Mouse (Mus musculus) kidney, postnatal 4 days (tissue): ENCODE measurements around the gene Tenm2.

ENCODE experiments used
- DNase-seq, 2 experiments: peaks; one replicate each; pipeline ENCODE4 v3.0.0; 2021; ENCODE audit warnings: mixed read lengths in 2 of 2

The Tenm2 gene

DNA sequence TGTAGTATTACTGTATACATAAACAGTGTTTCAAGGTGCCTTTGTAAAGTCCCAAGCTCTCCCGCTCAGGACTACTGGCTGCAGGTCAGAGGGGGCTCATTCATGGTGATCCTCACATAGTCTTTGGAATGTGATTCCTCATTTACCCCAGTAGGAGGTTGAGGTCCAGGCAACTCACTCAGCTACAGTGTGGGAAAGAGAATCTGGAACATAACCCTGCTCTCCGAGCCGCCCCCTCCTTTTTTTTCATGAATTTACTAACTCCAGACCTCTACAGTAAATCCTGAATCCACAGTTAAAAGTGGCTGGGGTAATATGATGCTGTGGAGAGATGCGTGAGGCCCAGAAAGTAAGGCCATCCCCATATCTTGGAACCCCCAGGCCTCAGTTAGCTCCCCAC lies 1066.0 kb downstream of the Tenm2 start:
- no peak for DNase-seq

DNA sequence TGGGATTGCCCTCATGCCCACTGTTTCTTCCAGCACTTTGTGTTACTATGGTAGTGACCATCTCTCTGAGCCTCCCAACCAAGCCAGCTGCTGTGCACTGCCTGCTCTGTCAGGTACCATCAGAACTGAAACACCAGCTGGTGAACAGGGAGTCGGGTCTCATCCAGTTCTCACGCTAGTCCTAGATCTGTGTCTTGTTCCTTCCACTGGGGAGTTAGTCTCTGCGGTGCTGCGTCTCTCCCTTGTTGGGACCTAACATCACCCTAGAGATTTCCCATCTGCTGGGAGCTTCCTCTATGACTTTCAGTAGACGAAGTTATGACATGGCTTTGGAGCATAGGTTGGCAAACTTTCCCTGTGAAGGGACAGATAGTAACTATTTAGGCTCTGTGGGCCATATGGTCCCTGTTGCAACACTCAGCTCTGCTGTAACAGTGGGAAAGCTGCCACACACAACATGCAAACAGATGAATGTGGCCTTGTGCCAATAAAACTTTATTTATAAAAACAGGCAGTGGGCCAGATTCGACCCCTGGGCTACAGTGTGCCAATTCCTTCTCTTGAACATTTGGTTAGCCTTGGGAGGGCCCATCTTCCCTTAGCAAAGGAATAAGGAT lies 1066.7 kb downstream of the Tenm2 start:
- DNase-seq = no peak

DNA sequence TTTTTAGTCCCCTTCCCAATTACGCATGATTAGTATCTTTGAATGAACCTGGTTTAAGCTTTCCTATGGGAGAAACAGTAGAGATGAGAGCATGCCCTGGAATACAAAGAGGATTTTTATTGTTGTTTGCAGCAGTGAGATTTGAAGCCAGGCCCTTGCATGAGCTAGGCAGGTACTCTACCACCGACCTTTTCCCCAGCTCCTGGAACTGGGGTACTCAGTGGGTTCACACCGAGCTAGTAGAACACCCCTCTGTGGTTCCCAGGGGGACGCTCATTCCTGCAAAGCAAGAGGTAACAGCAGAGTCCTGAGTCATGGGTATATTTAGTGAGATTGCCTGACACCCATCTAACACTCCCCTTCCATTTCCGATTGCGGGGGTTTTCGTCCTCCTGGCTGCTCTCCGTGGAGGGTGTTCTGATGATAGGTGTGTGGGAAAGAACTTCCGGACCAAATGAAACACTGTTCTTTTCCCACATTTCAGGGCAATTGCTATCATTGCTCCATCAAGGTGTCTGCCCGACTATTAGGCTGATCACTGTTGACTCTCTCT lies 1067.9 kb downstream of the Tenm2 start:
- no peak for DNase-seq

DNA sequence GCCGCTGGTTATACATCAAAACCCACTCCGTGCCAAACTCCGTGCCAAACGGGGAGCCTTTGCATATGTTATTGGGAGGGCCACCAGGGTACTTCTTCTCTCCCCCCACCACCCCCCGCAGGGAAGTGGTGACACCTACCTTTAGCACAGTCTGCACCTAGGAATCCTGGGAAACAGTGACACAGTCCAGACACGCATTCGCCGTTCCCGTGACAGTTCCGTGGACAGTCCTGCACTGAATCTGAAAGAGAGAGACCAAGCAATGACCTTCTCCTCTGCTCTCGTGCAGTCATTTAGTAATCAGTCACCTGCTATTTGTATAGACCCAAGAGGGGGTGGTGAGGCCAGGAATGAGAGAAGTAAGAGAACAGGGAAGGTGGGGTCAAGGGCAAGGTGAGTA lies 1072.2 kb downstream of the Tenm2 start:
- no peak for DNase-seq

DNA sequence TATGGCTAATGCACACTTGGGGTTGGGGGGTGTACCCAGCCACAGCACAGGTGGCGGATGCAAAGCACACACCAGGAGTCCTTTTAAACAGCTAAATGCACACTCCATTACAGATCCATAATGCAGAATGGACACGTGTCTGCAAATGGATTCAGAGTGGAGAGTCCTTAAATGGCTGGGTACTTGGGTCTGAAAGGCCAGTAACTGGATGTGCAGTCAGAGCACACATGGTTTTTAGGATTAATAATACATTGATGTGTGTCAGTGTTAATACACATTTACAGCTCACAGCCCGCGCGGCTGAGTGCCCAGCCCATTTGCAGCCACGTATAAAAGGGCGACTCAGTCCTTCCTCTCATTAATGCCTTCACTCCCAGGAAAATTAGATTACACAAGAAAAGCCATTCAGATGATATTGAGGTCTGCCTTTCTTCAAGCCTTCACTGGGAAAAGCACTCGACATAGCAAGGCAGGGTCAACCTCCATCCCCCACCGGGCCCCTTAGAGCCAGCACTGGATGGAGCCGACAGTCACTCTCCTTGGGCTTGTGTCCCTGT lies 1073.9 kb downstream of the Tenm2 start:
- no peak for DNase-seq

DNA sequence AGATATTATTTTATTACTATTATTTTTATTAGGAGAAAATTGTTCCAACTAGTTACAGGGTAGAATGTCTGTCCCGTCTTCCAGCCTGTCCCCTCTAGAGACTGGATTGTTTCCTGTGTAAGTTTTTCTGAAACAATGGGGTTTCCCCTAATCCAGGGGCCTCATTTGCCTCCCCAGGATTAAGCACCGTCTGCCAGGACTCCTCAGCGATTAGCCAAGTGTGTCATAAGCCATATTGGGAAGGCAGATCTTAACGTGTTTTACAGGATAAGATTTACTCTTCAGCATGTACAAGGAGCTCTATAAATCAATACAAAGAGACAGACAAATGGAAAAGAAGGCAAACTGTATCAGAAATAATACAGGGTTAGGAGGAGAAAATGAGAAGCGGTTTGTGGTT lies 1082.3 kb downstream of the Tenm2 start:
- no peak for DNase-seq

DNA sequence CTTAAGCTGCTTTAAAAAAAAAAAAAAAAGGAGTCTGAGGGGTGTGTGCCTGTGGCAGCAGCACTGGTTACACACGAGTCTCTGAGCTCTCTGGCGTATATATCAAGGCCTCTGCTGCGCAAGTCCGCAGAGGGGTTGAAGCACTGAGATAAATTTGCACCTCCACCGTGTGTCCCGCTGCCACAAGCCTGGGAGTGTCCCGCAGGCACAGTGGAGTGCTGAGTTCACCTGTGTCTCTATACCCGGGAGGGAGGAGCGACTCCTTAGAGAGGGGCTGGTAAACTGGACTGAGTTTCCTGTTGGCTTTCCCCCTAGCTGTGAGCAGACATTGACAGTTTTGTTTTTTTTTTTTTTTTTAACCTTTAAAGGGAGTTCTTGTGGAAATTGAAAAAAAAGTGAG lies 1082.8 kb downstream of the Tenm2 start:
- DNase-seq = no peak

DNA sequence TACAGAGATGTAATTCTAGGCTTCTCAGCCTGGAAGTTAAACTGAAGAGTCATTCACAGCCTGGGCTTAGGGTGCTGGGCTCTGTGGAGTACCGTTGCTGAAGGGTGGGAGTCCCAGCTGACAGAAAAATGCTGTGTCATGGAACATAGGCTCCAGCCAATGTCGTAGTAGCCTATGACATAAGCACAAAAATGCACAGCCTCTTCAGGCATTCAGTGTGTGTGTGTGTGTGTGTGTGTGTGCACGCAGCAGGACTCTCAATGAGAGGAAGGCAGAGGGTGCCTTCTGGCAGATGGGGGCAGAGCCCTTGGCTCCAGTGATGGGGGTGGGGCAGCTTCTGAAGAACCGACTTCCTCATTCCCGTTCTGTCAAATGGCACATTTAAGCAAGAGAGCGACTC lies 1083.5 kb downstream of the Tenm2 start:
- peak; percentile 23 to 43 for DNase-seq

DNA sequence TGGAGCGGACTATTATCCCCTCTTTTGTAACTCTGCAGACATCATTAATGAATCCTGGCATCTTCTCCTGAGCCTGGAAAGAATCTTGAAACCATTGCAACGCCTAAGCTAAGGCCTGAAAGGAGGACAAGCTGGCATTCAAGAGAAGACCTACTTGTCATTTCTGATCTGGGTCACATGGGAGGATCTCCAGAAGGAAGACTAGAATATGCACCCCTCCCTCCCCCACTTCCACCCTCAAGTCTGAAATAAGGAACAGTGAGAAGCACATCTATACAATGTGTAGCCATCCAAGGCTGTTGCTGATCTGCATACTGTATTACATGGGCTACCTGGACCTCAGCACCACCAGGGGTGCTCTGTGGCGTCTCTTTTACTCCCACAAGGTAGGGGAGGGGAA lies 1086.7 kb downstream of the Tenm2 start:
- DNase-seq = no peak

DNA sequence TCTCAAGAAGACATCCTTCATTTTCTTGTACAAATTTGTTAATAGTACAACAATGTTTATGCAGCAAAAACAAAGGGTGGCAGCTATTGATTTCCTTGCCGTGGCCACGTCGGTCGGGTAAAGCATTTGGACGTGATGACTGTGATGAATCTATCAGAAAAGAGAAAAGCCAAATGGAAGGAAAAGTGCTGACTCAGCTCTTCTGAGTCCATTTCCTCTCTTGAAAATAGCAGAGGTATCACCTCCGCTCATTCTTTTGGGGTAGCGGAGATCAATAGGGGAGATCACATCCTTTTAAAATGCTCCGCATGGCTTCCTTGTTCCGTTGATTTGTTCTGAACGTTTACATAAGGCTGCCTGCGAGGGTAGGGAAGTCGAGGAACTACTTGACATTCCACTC lies 1090.7 kb downstream of the Tenm2 start:
- no peak for DNase-seq

DNA sequence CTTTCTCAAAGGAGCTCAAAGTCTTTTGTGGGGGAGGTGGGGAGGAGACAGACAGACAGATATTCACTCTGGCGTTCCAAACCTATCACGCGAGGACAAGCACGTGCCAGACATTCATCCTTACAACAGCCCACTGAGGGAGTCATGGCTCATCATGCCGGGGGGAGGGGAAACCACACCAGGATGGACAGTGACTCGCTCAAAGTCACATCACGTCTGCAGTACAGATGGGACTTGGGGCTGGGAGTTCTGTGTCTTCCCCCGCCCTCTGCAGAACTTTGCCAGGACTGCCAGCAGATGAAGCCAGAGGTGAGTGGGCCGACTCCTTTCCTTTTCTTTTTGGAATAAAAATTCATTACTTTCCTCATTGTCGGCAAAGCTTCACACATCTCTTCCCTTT lies 1095.4 kb downstream of the Tenm2 start:
- no peak for DNase-seq

DNA sequence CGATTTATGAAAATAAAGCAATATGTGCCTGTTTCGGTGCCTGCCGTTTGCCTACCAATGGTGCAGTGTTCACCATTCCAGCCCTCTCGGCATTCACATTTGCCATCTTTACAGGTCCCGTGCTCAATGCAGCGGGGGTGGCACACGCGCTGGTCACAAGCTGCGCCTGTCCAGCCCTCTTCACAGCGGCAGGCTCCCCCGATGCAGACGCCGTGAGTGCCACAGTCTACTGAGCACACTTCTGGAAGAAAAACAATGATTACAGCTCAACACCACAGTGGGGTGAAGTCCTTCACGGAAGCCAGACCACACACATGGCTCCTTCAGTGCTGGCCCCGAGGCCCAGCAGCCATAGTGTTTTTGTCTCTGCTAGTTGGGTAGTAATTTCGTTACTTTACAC lies 1096.2 kb downstream of the Tenm2 start:
- DNase-seq = peak; percentile 18 to 25

DNA sequence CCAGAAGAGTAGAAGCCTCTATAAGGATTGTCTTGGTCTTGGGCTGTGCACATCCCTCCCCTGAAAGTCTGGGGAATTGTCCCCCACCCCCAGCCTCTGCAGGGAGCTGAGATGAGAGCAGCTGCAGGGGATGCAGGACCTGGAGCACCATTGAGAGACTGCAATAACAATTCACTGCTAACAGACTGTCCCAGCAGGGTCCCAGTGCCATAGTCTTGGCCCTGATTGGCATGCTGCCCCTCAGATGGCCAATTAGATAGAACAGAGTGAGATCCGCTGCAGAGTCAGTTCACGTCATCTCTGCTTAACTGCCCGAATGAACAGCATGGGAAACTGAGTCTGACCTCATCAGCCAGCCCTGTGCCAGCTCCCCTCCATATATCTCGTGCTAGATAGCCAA lies 1097.9 kb downstream of the Tenm2 start:
- DNase-seq = no peak

DNA sequence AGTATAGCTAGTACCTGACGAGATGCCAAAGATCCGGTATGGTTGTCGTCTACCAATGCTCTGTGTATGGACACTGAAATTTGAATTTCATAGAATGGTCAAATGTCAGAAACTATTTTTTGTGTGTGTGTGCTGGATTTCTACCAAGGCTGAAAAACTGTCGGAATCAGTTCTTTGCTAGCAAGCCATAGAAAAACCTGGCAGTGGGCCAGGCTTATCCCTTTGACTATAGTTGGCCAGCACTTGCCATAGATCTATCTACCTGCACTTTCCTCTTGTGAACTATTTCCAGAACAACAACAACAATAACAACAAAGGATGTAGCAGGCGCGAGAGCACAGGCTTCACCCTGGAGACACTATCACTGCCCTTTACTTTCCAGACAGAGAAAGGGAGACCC lies 1098.5 kb downstream of the Tenm2 start:
- no peak for DNase-seq

DNA sequence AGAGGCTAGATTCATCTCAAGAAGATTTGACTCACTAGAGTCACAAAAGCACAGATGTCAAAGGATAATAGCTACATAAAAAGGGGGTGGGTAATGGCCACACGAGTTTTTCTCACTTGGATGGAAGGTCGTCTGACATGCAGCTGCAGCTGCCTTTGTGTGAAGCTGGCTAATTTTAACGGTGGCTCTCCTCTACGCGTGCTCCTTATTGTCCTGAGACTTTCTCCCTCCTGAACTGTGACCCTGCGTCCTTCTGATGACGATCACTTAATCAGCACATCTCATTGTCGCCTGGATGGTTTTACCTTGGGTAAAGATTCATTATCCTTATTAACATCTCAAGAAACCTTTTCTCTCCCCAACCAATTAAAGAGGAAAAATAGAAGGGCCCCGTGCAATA lies 1101.1 kb downstream of the Tenm2 start:
- no peak for DNase-seq

DNA sequence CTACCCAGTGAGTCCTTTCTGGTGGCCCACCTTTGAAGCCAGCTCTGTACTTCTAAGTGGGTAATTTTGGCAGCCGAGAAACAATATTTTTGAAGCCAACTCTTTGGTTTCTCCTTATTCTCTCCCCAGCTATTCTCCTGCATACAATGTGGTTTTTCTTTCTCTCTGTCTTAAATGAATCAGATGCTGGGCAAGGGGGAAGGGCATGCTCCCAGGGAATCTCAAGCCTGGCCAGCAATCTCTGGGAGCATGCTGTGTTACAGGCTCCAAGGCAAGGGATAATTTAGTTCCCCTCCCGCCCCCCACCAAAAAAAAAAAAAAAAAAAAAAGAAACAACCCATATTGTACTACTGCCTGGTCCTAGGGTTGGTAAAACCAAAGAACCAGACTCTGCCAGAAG lies 1112.5 kb downstream of the Tenm2 start:
- DNase-seq = no peak

DNA sequence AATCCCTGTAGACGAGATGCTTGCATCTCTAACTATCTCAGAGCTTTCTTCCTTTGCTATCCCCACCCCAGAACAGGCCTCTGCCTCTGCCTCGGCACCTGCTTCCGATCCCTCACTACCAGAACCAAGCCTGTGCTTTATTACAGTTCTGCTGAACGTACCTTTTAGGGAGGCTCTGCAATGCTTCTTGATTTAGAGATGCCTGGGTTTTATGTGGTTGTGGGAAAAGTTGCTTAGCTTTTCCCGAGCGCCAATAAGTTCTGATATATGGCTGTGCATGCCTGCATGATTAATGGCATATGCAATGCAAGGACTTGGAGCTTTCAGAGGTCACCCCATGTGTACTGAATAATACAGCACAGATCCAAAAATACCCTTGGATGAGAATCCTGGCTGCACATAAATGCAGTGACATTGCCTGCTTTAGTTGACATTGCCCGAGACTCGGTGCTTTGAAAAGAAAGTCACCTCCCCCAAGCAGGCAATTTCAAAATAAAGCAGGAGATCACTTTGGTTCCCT lies 1114.3 kb downstream of the Tenm2 start:
- DNase-seq = no peak

DNA sequence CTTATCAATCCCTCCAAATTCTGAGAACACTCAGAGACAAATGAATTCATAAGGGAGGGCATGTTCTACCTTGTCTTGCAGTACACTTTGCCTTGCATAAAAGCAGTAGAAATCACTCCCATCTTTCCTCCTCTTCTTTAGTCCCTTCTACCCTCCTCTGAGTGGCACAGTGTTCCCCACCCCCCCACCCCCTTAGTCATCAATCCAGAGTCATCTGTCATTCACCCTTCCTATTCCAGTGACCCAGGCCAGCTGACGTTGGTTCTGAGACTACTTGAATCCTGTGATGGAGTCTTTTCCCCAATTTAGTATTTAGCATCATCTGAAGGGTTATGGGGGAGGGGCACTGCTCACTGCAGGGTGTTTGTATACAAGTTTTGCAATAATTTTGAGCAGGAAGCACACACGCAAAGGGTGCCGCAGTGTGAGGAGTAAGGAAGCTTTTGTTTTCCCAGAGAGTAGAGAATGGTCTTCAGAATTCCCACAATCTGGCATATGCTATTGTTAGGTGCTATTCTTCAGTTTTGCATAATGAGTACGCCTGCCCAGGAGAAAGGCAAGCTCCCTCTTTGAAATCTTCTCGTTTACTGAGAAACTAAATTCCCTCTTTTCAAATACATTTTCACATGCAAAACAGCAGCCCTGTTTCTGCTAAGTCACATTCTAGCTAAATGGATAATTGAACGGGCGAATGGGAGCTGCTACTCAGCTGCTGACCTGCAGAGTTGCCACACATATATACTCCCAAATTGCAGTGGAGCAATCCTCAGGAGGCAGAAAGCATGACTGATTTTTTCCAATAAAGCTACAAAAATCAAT lies 1115.0 kb downstream of the Tenm2 start:
- DNase-seq = no peak

DNA sequence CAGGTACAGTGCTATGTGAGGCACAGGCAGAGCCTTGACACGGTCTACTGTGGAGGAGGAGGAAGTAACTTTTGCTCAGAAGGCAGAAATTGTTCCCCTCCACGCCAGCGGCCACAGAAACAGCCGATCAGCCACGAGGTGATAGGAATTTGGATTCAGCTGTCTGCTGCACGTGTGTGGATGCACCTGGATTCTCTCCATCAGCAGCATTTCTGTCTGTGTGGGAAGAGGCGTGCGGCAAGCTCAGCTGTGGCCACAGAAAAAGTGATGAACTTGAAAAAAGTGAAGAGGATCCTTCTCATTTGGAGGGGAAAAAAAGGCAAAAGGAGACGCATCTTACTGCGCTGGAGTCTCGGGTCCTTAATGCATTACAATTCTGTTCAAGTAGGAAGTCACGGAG lies 1122.4 kb downstream of the Tenm2 start:
- DNase-seq = no peak

DNA sequence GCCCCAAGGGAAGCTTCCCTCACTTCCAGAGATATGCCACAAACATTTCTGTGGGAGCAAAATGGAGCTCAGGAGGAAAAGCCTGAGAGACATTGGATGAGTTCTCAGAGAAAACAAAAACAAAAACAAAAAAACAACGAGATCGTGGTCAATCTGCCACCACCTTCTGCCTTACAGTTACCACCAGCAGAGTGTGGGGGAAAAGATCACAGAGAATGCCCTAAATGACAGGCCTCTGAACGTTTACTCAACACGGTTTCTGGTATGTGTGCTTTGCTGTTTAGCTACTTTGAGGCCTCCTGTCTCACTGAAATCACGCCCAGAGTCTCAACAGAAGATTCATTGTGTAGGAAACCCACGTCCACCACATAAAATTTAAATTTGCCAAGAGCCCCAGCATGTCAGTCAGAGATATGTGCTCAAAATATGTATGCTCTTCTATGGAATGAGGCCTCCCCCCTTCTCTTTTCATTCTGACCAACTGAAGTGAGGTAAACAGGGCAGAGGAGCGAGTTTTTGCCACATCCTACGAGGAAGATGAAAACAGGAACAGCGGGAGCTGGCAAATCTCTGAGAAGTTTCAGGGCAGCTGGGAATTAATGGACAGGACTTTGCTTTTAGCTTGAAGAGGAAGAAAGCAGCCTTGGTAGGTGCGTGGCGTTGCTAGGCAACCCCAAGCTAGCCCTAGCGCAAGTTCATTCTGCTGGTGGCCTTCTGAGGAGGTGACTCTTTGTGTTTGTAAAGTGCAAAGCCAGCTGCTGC lies 1126.6 kb downstream of the Tenm2 start:
- peak; percentile 61 to 71 for DNase-seq

DNA sequence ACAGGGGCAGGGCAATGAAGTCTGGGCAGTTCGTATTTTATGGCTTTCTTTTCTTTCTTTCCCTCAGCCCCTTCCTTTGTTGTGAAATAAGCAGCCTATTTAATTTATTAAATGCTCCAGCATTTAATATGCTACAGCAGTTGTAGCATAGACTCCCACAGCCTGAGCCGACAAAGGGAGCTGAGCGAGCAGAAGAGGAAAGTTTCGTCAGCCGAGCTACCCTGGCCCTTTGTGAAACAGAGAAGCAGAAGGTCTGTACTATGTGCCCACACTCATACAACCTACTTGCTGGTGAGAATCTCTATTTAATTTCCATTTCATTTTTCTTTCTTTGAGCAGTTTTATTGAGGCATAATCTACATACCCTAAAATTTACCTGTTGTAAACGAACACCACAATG lies 1127.9 kb downstream of the Tenm2 start:
- no peak for DNase-seq

DNA sequence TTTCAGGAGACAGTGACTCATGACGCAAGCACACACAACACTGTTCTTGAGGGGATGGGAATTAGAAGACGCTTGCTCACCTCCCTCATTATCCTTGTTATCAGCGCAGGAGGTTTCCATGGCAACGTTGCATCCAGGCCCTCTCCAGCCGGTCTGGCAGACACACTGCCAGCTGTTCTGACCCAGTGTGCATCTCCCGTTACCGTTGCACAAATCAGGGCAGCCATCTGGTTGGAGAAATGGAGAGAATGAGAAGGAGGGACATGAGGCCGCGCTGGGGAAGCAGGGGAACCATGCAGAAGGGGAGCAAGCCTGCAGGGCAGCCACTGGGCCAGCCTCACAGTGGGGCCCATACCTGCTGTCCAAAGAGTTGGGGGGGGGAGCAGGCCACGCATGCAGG lies 1129.1 kb downstream of the Tenm2 start:
- no peak for DNase-seq

DNA sequence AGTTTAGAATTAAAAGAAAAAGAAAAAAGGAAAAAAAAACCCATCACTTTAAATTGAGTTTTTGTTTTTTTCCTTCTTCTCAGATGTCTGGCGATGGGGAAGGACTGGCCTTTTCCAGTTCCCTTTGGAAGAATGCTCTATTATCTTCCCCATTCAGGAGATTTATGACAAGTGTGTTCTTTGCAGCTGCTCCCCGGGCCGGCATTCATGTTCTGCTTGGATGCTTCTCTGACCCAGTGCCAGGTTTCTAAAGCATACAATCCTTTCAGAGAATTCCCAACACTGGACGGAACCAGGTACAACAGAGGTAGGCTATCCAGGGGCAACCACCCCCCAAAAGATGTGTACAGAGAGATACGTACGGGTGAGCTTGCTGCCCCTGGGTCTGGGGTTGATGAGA lies 1132.2 kb downstream of the Tenm2 start:
- peak; percentile 17 to 41 for DNase-seq
